Mouse (Mus musculus) liver, embryonic 16.5 days (tissue): Measurements from ENCODE around the gene Slc35c2. TPM values are rescaled to one million over a fixed set of nuclear protein-coding genes. Genes with fewer than 3 reads are reported as not detected.

Source experiments
- ATAC-seq: fragments of 200-750 bp; cut with Nextera tagmentation; 2 replicates; pipeline ENCODE4 v1.8.0; 2017; ENCODE audit warnings: low read depth, mild to moderate bottlenecking, moderate number of reproducible peaks, moderate library complexity
- H3K27ac ChIP-seq: fragments of 300-500 bp; sonication (generic); 2 replicates; pipeline ENCODE4 v1.5.1; 2014; ENCODE audit warnings: mild to moderate bottlenecking, low read length
- H3K27me3 ChIP-seq: fragments of 300-500 bp; sonication (generic); 2 replicates; pipeline ENCODE4 v1.6.1; 2014; ENCODE audit warnings: low read depth, low read length, mixed read lengths; ENCODE audit not compliant: control insufficient read depth, insufficient read depth
- H3K36me3 ChIP-seq: fragments of 300-500 bp; sonication (generic); 2 replicates; pipeline ENCODE4 v1.6.1; 2014; ENCODE audit warnings: mild to moderate bottlenecking; ENCODE audit not compliant: control insufficient read depth, insufficient read depth
- H3K4me1 ChIP-seq: fragments of 300-500 bp; sonication (generic); 2 replicates; pipeline ENCODE4 v1.6.1; 2014; ENCODE audit warnings: low read depth, low read length, mixed read lengths; ENCODE audit not compliant: control insufficient read depth
- H3K4me2 ChIP-seq: fragments of 300-500 bp; sonication (generic); 2 replicates; pipeline ENCODE4 v1.6.1; 2014; ENCODE audit warnings: low read depth, low read length, mixed read lengths
- H3K4me3 ChIP-seq: fragments of 300-500 bp; sonication (generic); 2 replicates; pipeline ENCODE4 v1.5.1; 2014; ENCODE audit warnings: low read depth, mild to moderate bottlenecking, low read length
- H3K9ac ChIP-seq: fragments of 300-500 bp; sonication (generic); 2 replicates; pipeline ENCODE4 v1.6.1; 2014; ENCODE audit warnings: low read depth, low read length
- H3K9me3 ChIP-seq: fragments of 300-500 bp; sonication (generic); replicated peaks from 2 replicates; pipeline ENCODE4 v1.6.1; 2016; ENCODE audit warnings: low read length; ENCODE audit not compliant: control insufficient read depth
- WGBS: fragments of 180-500 bp; shearing (Covaris S2); extraction: QIAGEN DNeasy Blood & Tissue Kit; methylation state at CpG from one replicate; pipeline ENCODE4 v1.1.7; 2014; ENCODE audit not compliant: insufficient replicate concordance; 5-methylcytosine and 5-hydroxymethylcytosine counted together
- polyA plus RNA-seq: library from polyadenylated mRNA; unstranded; fragments of >200 nt; fragmentation: Nextera tagmentation; extraction: Ambion mirVana; gene quantifications from 2 replicates; pipeline ENCODE4 v1.2.1, GENCODE M21; 2015

Gene Slc35c2
- polyA plus RNA-seq, 1 experiment from 2014 or later: 47.2 TPM

DNA sequence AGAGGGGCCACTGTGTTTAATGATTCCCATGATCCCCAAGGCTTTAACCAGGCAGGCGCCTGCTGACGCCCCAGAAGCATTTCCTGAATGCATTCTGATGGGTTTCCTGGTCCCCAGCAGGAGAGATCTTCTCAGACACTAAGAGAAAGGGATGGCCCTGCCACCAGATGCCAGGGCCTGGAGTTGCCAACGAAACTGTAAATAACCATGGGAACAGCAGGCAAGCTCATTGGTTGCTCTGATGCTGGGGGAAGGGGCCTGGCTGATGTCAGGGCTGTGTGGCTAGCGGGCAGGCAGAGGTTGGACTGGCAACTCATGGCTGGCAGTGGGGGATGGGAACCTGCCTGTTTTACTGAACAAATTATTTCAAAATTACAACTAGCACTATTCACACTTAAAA, 14.1 kb downstream of the Slc35c2 start:
- Histone ChIP-seq H3K4me3 (no peak overlapping the region), H3K4me2 (no peak overlapping the region), H3K36me3 (no peaks in the 10 kb centered on the region), H3K9ac (no peak overlapping the region), H3K9me3 (no peaks in the 10 kb centered on the region), H3K27ac (no peak overlapping the region), H3K4me1 (no peaks in the 10 kb centered on the region), H3K27me3 (no peaks in the 10 kb centered on the region)
- no peak for ATAC-seq
- WGBS: 33% methylated on average over 4 of the region's 4 CpGs

GRCm38 (mm10) chr2:165271326-165271725, 16.3 kb downstream of the Slc35c2 start:
- Histone ChIP-seq H3K9me3 (no peaks in the 10 kb centered on the region), H3K4me2 (no peak overlapping the region), H3K27ac (no peak overlapping the region), H3K27me3 (no peaks in the 10 kb centered on the region), H3K9ac (no peak overlapping the region), H3K4me1 (no peaks in the 10 kb centered on the region), H3K4me3 (no peak overlapping the region), H3K36me3 (no peaks in the 10 kb centered on the region)
- ATAC-seq: no peak
- 20% methylated on average over 8 of the region's 8 CpGs for WGBS

DNA sequence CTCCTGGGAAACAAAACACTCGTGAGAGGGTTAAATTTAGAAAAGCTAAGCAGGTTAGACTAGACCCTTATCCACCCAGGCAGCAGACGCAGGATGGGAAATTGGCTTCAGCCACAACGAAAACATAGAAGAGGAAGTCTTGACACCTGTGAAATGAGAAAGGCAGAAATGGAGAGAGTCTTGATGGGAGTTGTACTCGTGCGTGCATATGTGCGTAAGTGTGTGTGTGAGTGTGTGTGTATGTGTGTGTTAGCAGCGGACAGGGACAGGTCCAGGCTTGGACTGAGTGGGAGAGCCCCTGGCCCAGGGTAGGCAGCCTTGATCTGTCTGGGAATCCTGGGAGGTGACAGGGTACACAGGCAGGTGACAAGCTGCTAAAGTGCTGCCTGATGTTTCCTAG, 16.8 kb downstream of the Slc35c2 start:
- no peak overlapping the region for H3K27ac ChIP-seq
- WGBS: 32% methylated on average over 7 of the region's 7 CpGs
- H3K4me2 ChIP-seq: no peak overlapping the region
- H3K27me3 ChIP-seq: peaks cover 2% of the 10 kb centered on the region; the same call in 1 of the 2 replicates
- no peaks in the 10 kb centered on the region for H3K9me3 ChIP-seq
- H3K36me3 ChIP-seq: no peaks in the 10 kb centered on the region
- no peaks in the 10 kb centered on the region for H3K4me1 ChIP-seq
- ATAC-seq: no peak
- no peak overlapping the region for H3K9ac ChIP-seq
- no peak overlapping the region for H3K4me3 ChIP-seq

- WGBS: 21% methylated on average over 12 of the region's 12 CpGs
- peaks cover 3% of the 10 kb centered on the region for H3K27me3 ChIP-seq
These were observed 20.9 kb downstream of the Slc35c2 start for GRCm38 (mm10) chr2:165266739-165267138.

GRCm38 (mm10) chr2:165263861-165264260, 23.8 kb downstream of the Slc35c2 start:
- peaks cover 3% of the 10 kb centered on the region for H3K27me3 ChIP-seq

More at GRCm38 (mm10) chr2:165266739-165267138, 20.9 kb downstream of the Slc35c2 start:
- H3K4me2 ChIP-seq: no peak overlapping the region
- no peak overlapping the region for H3K4me3 ChIP-seq
- H3K9ac ChIP-seq: no peak overlapping the region
- H3K27ac ChIP-seq: no peak overlapping the region
- H3K36me3 ChIP-seq: no peaks in the 10 kb centered on the region
- H3K4me1 ChIP-seq: no peaks in the 10 kb centered on the region
- no peaks in the 10 kb centered on the region for H3K9me3 ChIP-seq
- no peak for ATAC-seq

GRCm38 (mm10) chr2:165262274-165262990, 25.2 kb downstream of the Slc35c2 start:
- no peaks in the 10 kb centered on the region for H3K4me1 ChIP-seq
- 47% methylated on average over 18 of the region's 18 CpGs for WGBS
- H3K4me2 ChIP-seq: no peak overlapping the region
- no peak overlapping the region for H3K9ac ChIP-seq
- ATAC-seq: no peak
- H3K9me3 ChIP-seq: no peaks in the 10 kb centered on the region
- no peak overlapping the region for H3K4me3 ChIP-seq
- H3K27me3 ChIP-seq: peaks cover 3% of the 10 kb centered on the region
- no peak overlapping the region for H3K27ac ChIP-seq
- H3K36me3 ChIP-seq: no peaks in the 10 kb centered on the region

More at GRCm38 (mm10) chr2:165263861-165264260, 23.8 kb downstream of the Slc35c2 start:
- Histone ChIP-seq H3K4me3 (no peak overlapping the region), H3K36me3 (no peaks in the 10 kb centered on the region), H3K4me2 (no peak overlapping the region), H3K4me1 (no peaks in the 10 kb centered on the region), H3K9ac (no peak overlapping the region), H3K9me3 (no peaks in the 10 kb centered on the region), H3K27ac (no peak overlapping the region)
- ATAC-seq: no peak
- 46% methylated on average over 7 of the region's 7 CpGs for WGBS

DNA sequence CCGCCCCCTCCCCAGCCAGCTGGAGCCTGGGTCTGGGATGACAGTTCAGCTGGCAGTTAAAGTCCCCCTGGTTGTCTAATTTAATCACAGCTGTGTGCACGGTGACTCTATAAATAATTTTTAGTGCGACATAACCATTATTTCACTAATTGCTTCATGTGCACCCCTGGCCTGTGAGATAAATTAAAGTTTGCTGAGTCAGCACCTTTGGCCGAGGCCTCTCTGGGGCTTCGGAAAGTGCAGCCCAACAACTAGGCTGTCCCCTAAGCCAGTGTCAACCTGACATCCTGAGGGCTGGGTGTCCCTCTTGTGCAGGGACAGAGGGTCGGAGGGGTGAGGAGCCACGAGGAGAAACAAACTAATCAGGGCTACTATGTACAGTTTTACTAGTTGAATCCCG, 27.8 kb downstream of the Slc35c2 start:
- Histone ChIP-seq H3K9me3 (no peaks in the 10 kb centered on the region), H3K4me3 (no peak overlapping the region), H3K4me1 (no peaks in the 10 kb centered on the region), H3K4me2 (no peak overlapping the region), H3K36me3 (no peaks in the 10 kb centered on the region), H3K9ac (no peak overlapping the region), H3K27ac (no peak overlapping the region), H3K27me3 (peaks cover under 1% of the 10 kb centered on the region; the same call in 1 of the 2 replicates)
- WGBS: 60% methylated on average over 8 of the region's 8 CpGs
- ATAC-seq: no peak

DNA sequence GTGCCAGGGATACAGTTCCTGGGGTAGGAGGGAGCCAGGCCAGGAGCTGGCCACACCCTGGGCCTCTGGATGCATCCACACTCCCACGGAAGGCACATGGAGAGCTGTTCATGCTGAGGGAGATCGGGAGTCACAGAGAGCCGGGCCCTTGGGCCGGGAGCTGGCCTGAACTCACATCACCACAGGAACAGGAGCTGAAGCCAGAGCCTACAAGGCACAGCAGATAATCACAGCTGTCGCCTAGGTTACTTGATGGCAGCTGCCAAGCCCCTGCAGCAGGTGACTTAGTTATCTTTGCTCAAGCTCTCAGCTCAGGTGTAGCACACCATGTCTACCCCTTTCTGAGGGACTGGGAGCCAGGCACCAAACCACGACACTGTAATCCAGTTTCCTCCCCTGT, 29.3 kb downstream of the Slc35c2 start:
- H3K4me3 ChIP-seq: no peak overlapping the region
- peaks cover 11% of the 10 kb centered on the region; the same call in 1 of the 2 replicates for H3K27me3 ChIP-seq
- no peaks in the 10 kb centered on the region for H3K36me3 ChIP-seq
- H3K9me3 ChIP-seq: no peaks in the 10 kb centered on the region
- WGBS: 52% methylated on average over 6 of the region's 6 CpGs
- H3K27ac ChIP-seq: no peak overlapping the region
- no peak overlapping the region for H3K4me2 ChIP-seq
- H3K4me1 ChIP-seq: no peaks in the 10 kb centered on the region
- H3K9ac ChIP-seq: no peak overlapping the region
- no peak for ATAC-seq

GRCm38 (mm10) chr2:165257151-165257834, 30.4 kb downstream of the Slc35c2 start:
- no peak overlapping the region for H3K9ac ChIP-seq
- no peaks in the 10 kb centered on the region for H3K36me3 ChIP-seq
- 47% methylated on average over 11 of the region's 11 CpGs for WGBS
- no peak overlapping the region for H3K27ac ChIP-seq
- H3K4me1 ChIP-seq: no peaks in the 10 kb centered on the region
- no peak for ATAC-seq
- peaks cover 11% of the 10 kb centered on the region; the same call in 1 of the 2 replicates for H3K27me3 ChIP-seq
- no peak overlapping the region for H3K4me2 ChIP-seq
- H3K9me3 ChIP-seq: no peaks in the 10 kb centered on the region
- H3K4me3 ChIP-seq: no peak overlapping the region
